Mouse (Mus musculus): Measurements from ENCODE around the gene Tmem252.

- TF ChIP-seq POLR2A (IDR thresholded peaks at IDR 0.05; ENCODE audit: borderline replicate concordance, extremely low read depth, insufficient read depth, insufficient read length, poor library complexity, severe bottlenecking) (no peak), CTCF (IDR thresholded peaks at IDR 0.05; ENCODE audit: borderline replicate concordance, extremely low read depth, insufficient read depth, insufficient read length) (no peak)
These were observed 25.8 kb upstream of the Tmem252 start for GRCm38 (mm10) chr19:24648016-24648415.

Data from brain, embryonic 14.5 days (tissue).